Mouse (Mus musculus): Measurements from ENCODE around the gene Rab25.

DNA sequence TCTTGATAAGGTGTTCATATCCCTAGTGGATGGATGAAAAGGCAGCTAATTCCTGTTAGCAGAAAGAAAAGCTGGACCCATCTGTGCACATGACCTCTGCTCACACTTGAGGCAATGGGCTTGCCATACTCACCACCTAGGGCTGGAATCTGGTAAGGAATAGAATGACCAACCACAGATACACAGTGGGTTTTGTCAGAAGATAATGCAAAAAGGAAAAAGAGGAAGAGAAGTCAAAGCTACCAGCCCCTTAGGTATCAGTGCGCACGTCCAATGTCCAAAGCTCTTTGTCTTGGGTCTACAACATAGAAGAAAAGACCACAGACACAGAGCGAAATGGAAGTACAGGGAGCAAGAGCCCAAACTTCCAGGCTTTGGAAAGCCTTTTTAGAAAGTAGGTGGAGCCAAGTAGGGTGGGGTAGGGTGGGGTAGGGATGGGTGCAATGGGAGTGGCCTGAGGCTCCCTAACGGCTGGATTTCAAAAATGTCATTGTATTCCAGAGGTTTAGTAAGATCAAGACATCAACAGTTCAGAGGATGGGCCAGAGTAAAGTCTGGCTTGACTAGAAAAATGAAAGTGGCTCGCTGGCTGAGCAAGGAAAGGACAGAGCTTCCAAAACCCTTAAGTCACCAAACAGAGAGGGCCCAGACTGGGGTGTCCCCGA lies 46.6 kb downstream of the Rab25 start:
- TF ChIP-seq KAT2A (conservative IDR thresholded peaks at IDR 0.05; ENCODE audit: low read depth, low read length) (0 out of 2 replicates have a peak, but pooled peaks have one; percentile 13), CTCF (IDR thresholded peaks at IDR 0.05 in 2 of 3, conservative IDR thresholded peaks at IDR 0.05 in 1 of 3; ENCODE audit: control insufficient read depth in 1 of 3, insufficient read depth in 1 of 3, low read depth in 2 of 3, low read length in 3 of 3, poor library complexity in 1 of 3, severe bottlenecking in 1 of 3) (no peak), USF1 (IDR thresholded peaks at IDR 0.05; ENCODE audit: low read depth, low read length) (no peak), MXI1 (IDR thresholded peaks at IDR 0.05; ENCODE audit: low read depth, low read length) (peak; percentile 57; the same call in 1 of the 2 replicates), POLR2AphosphoS2 (IDR thresholded peaks at IDR 0.05; ENCODE audit: low read length) (peak; percentile 46; the same call in 1 of the 2 replicates)
